Mouse (Mus musculus) MN1 (cell line): ENCODE measurements around the gene N4bp2.

Experiments
- DNase-seq: peaks from one replicate; pipeline ENCODE4 v3.0.0-alpha.2; 2016; ENCODE audit warnings: low spot score

Gene N4bp2

DNA sequence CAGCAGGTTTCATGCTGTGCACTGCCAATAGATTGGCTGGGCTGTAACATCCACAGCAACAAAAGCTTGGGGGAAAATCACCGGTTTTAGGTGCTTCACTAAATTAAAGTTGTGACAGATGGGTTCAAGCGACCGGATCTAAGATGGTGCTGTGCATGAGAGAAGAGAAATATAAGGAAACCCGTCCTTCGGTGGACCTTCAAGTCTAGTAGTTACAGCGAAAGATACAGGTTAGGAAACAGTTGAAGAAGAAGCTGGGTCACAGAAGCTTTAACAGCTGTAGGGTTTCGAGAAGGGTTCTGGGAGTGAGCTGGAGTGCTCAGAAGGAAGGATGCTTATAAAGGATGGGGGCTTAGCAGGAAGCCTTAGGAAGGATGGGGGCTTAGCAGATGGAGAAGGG lies 101.2 kb downstream of the N4bp2 start:
- no peak for DNase-seq

DNA sequence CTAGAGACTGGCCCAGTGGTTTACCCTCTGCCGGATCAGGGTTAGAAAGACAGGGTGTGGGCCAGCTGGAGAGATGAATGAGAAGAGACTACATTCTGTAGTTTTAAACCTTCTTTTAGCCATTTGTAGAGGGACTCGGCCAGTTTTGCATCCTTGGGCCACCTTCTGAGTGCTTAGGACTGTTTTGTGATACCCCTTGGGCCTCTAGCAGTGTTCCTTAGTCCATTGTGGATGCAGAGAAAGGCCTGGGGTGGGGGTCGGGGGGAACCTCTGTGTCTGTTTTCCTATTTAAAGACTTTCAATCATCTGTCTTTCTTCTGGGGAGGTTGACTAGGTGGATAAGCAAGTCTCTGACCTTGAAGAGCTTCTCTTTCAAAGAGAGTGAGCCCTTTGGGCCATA lies 101.6 kb downstream of the N4bp2 start:
- DNase-seq, result no peak

DNA sequence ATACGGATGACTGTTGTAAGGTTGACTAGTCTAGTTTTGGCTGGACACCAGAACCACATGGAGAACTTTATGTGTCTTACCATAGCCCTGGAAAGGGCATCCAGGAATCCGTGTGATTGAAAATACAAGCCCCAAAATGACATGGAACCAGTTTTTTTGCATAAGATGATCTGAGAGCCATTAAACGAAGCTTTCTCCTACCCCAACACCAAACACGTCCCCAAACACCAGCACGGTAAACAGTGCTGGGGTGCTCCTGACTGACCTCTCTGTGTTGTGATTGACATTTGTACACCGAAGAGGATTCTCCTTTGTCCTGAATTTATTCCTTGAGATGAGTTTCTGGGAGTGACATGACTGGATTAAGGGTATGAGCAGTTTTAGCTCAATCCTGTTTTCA lies 103.3 kb downstream of the N4bp2 start:
- no peak for DNase-seq

DNA sequence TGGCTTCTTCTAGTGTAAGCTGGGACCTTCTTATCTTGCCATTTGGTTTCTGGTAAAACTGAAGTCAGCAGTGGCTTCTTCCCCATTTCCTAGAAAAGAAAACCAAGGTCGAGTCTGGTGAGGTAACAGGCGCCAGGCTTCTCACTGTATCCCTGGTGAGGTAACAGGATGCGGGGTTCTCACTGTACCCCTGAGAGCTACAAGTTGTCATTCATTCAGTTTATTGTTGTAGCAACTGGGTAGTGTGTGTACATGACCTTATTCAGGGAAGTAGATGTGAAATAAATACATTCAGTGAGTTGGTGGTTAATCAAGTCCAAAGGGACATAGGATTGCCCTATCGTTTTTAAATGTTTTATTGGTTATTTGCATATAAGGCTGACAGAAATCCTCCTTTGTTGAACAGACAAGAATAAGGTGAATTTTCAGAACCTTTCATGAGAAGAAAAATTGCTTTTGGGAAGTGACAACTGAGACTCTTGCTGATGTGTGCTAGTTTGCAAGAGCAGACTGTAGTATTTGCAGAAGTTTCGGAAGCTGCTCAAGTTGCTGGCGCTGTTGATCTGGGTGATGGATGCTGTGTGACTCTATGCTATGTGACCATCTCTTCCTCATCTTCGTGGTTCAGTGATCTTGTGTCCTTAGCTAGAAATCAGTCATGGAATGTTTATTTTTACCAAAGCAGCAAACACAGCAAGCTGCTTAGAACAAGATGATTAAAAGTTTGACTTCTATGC lies 104.2 kb downstream of the N4bp2 start:
- no peak for DNase-seq

DNA sequence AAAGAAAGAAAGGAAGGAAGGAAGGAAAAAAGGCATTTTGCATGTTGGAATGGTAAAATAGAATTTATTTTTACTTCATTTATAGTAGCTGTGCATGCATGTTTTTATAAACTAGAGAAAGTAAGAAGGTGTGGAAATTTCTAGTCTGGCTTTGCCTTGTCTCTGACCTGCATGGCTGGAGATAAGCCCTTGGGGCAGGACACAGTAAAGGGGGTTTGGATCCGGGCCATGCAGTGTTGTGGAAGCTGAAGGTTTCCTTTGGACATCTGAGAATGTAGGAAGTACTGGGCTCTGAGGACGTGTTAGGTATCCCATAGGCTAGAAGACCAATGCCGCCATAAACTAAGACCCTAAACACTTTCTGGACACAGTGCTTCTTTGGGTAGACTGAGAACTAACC lies 105.1 kb downstream of the N4bp2 start:
- DNase-seq, result no peak

DNA sequence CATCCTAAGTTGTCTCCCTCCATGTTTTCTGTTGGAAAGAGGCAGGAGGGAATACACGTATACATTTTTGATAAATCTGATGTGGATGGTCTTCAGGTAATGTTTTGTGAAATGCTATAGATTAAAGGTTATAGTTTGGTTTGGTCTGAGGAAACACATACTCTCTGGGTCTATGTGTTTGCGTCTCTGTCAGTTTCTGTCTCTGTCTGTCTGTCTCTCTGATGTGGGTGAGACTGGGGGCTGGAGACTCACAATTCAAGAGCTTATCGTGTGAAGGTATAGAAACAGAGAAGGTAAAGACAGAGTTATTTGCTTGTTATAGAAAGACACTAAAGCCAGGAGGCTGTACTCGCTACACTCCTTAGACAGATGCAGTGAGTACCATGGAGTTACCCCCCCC lies 106.3 kb downstream of the N4bp2 start:
- no peak for DNase-seq

DNA sequence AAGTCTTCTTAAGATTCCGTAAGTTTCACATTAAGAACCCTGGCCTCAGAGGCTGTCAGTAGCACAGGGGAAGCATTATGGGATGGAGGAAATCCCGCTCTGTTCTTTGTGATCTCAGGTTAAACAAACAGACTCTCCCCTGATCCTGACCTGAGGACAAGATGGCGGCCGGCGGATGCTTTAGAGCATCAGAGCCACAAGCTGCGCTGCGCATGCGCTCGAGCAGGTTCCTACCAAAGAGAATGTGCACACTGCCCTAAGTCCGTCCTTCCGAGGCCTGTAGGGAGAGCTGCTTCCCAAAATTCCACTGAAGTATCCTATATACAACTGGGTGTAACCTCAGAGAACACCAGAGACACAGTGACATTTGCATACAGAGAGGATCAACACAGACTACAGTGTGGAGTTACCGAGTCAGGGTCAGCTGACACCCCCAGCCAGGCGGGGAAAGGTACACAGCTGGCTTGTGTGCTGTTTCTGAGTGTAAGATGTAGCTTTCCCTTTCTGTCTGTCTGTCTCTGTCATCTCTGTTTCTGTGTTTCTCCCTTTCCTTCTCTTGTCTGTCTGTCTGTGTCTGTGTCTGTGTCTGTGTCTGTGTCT lies 108.1 kb downstream of the N4bp2 start:
- DNase-seq, result no peak

DNA sequence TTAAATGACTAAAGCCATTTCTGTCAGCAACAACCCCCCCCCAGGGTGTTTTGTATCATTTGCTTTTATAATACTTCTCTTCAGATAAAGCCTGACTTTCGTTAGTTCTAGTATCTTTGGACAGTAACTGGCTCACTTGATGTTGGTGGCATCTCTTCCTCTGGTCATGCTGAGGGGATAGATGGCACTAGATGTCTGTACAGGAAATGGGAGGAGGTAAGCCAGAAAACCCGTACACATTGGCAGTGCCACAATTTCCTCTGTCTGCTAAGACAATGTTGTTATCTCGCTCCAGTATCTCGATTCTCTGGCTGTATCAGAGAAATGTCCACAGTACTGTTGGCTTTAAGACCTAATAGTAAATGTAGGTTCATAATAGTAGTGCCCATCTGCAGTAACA lies 109.9 kb downstream of the N4bp2 start:
- no peak for DNase-seq

DNA sequence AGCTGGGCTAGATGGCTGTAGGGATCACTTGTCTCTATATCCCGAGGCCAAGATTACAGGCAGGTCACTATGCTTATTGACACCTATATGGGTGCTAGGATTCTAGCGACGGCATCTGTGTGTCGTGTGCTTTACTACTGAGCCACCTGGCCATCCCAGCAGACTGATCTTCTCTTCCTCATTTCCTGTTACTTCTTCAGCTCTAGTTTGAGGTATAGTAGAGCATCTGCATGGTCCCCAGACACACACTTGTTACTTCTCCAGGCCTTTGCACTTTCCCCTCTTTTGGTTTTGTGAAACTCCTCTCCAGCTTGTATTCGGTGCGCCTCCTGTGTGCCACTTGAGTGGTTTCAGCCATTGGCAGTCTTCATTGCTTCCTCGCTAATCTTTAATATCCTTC lies 111.9 kb downstream of the N4bp2 start:
- no peak for DNase-seq

DNA sequence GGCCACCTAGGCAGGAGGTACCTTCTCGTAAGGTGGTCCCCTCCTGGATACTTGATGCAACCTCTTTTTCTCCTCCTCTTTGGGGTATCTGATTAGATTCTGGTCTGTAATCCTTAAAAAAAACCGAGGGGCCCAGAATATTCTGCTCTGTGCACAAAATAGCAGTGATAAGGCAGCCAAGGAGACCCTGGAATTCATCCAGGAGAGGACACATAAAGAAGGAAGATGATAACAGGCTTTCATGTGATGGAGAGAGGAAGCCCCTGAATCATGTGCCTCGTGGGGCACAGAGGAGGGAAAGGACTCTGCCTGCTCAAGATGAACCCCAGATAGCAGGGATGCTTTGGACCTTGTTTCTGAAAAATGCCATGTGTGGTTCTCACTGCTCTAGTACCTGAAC lies 115.0 kb downstream of the N4bp2 start:
- DNase-seq, result no peak
